Comparison of ENCODE assay signal across 11 mouse cellular contexts in genomic region chr11:94597319-94597718, GRCm38 (mm10). TPM values are rescaled to one million over a fixed set of nuclear protein-coding genes. Genes with fewer than 3 reads are reported as not detected.
DNase-seq lines count a peak whose midpoint lies in the region; ATAC-seq and TF ChIP-seq lines count a peak whose summit lies in the region.
"Had no signal": no experiment of that assay in that cellular context is flagged by ENCODE, and none has a peak within 500 bp of the region (broad histone marks: within the 10 kb centered on the region; RNA-seq: fewer than 3 reads in every experiment).

No protein-coding gene starts in this region.

- no peak for TF ChIP-seq CTCF in liver, adult 2 months (IDR thresholded peaks at IDR 0.05; ENCODE audit: low read depth, low read length)

- H3K36me3 ChIP-seq in liver, adult 2 months (ENCODE audit: control insufficient read depth, insufficient read depth, low read length), result peaks cover 8% of the 10 kb centered on the region; the same call in 1 of the 2 replicates
- H3K36me3 ChIP-seq in liver, embryonic 12.5 days, result no peaks in the 10 kb centered on the region
- H3K36me3 ChIP-seq in midbrain, embryonic 14.5 days (ENCODE audit: control insufficient read depth, insufficient read depth, low read length), result no peaks in the 10 kb centered on the region
- H3K36me3 ChIP-seq: liver, embryonic 13.5 days; neural tube, embryonic 12.5 days had no signal

- peaks cover 22% of the 10 kb centered on the region for H3K4me1 ChIP-seq in liver, adult 2 months (ENCODE audit: control insufficient read depth, insufficient read depth, low read length)
- H3K4me1 ChIP-seq in liver, embryonic 12.5 days, result peaks cover 21% of the 10 kb centered on the region
- H3K4me1 ChIP-seq in midbrain, embryonic 14.5 days (ENCODE audit: control insufficient read depth, insufficient read depth, low read length), result peaks cover 11% of the 10 kb centered on the region

- no peak overlapping the region for H3K4me2 ChIP-seq in liver, embryonic 12.5 days
- H3K4me2 ChIP-seq in midbrain, embryonic 14.5 days (ENCODE audit: low read length), result no peak overlapping the region
- H3K4me2 ChIP-seq: liver, embryonic 13.5 days; neural tube, embryonic 12.5 days had no signal

- no peak for ATAC-seq in liver, embryonic 12.5 days
- no peak for ATAC-seq in midbrain, embryonic 14.5 days (ENCODE audit: low FRiP score, low TSS enrichment)

- H3K9ac ChIP-seq in liver, adult 2 months (ENCODE audit: low read depth, low read length), result no peak overlapping the region
- no peak overlapping the region for H3K9ac ChIP-seq in liver, embryonic 12.5 days
- H3K9ac ChIP-seq in midbrain, embryonic 14.5 days (replicated peaks; ENCODE audit: low read length), result no peak overlapping the region
- H3K9ac ChIP-seq: liver, embryonic 13.5 days; neural tube, embryonic 12.5 days had no signal

- no peak overlapping the region for H3K4me3 ChIP-seq in liver, adult 2 months (ENCODE audit: insufficient read depth, low read depth, low read length)
- H3K4me3 ChIP-seq in liver, embryonic 12.5 days, result no peak overlapping the region
- no peak overlapping the region for H3K4me3 ChIP-seq in midbrain, embryonic 14.5 days (replicated peaks; ENCODE audit: low read depth, low read length)
- H3K4me3 ChIP-seq: hindbrain, embryonic 10.5 days; liver, embryonic 13.5 days; neural tube, embryonic 12.5 days had no signal

- 17% methylated on average over 4 of the region's 4 CpGs for WGBS in liver, adult 2 months
- 80% methylated on average over 4 of the region's 4 CpGs for WGBS in liver, embryonic 12.5 days (ENCODE audit: insufficient replicate concordance)
- WGBS in midbrain, embryonic 14.5 days, result 89% methylated on average over 4 of the region's 4 CpGs

- no peaks in the 10 kb centered on the region for H3K9me3 ChIP-seq in liver, embryonic 12.5 days (replicated peaks)
- H3K9me3 ChIP-seq in midbrain, embryonic 14.5 days (ENCODE audit: control insufficient read depth, low read length), result no peaks in the 10 kb centered on the region
- H3K9me3 ChIP-seq: hindbrain, embryonic 10.5 days; liver, embryonic 13.5 days; neural tube, embryonic 12.5 days had no signal

- H3K27ac ChIP-seq in liver, adult 2 months (replicated peaks; ENCODE audit: insufficient read depth, low read depth, low read length), result peak overlapping the region; percentile 48; the same call in 1 of the 2 replicates
- H3K27ac ChIP-seq in liver, embryonic 12.5 days, result no peak overlapping the region
- H3K27ac ChIP-seq in midbrain, embryonic 14.5 days (replicated peaks; ENCODE audit: low read depth, low read length), result no peak overlapping the region
- H3K27ac ChIP-seq: hindbrain, embryonic 10.5 days; liver, embryonic 13.5 days; neural tube, embryonic 12.5 days had no signal

- H3K27me3 ChIP-seq in liver, adult 2 months (ENCODE audit: control insufficient read depth, insufficient read depth, low read length), result no peaks in the 10 kb centered on the region
- 0 out of 2 replicates have a peak, but pooled peaks cover 5% of the 10 kb centered on the region for H3K27me3 ChIP-seq in liver, embryonic 12.5 days (replicated peaks)
- H3K27me3 ChIP-seq in midbrain, embryonic 14.5 days (ENCODE audit: control insufficient read depth, insufficient read depth, low read length), result no peaks in the 10 kb centered on the region
- H3K27me3 ChIP-seq: neural tube, embryonic 12.5 days had no signal

- DNase-seq in cerebellum, postnatal 10 days, result peak; percentile 54 to 56
- no peak for DNase-seq in cerebellum, adult 8-10 months
- peak; percentile 91 for DNase-seq in liver, adult 2 months (ENCODE audit: extremely low read depth, low read depth, low spot score)
- DNase-seq in adrenal gland, adult (ENCODE audit: inconsistent age in 2 of 2, low spot score in 1 of 2), result peak; percentile 93 to 97
- DNase-seq in kidney, adult 9 months, result peak; percentile 94
- no peak for DNase-seq in midbrain, embryonic 14.5 days
- DNase-seq in thymus, postnatal 10 days (ENCODE audit: low spot score in 2 of 2), result no peak
- DNase-seq: liver, embryonic 13.5 days had no signal

- H3K79me2 ChIP-seq in liver, adult 2 months (ENCODE audit: control insufficient read depth, insufficient read depth, low read length), result peaks cover 23% of the 10 kb centered on the region; the same call in 1 of the 2 replicates

- TF ChIP-seq POLR2A in liver, adult 2 months (IDR thresholded peaks at IDR 0.05; ENCODE audit: extremely low read depth, insufficient read depth, low read length), result no peak

RNA-seq across cellular contexts. Expression of gene Acsf2, which starts 4.4 kb away (rescaled TPM):
- total RNA-seq in liver, adult 2 months (2014; rRNA removed), result 42.4 and 43.4 TPM in 2 replicates
- 81.9 and 97.8 TPM in 2 replicates for polyA plus RNA-seq in liver, adult 2 months (2012; rRNA removed)
- 1.1 and 1.2 TPM in 2 replicates for polyA plus RNA-seq in liver, embryonic 12.5 days (2016; fragmentation: Nextera tagmentation; extraction: Ambion mirVana)
- polyA plus RNA-seq in midbrain, embryonic 14.5 days (2014; fragmentation: Nextera tagmentation; extraction: Ambion mirVana), result 1.1 and 2.0 TPM in 2 replicates

RNA-seq across cellular contexts. Expression of gene Lrrc59, which starts 32.2 kb away (rescaled TPM):
- 40.6 and 46.3 TPM in 2 replicates for total RNA-seq in liver, adult 2 months (2014; rRNA removed)
- polyA plus RNA-seq in liver, adult 2 months (2012; rRNA removed), result 41.2 and 43.8 TPM in 2 replicates
- polyA plus RNA-seq in liver, embryonic 12.5 days (2016; fragmentation: Nextera tagmentation; extraction: Ambion mirVana), result 182 and 186 TPM in 2 replicates
- polyA plus RNA-seq in midbrain, embryonic 14.5 days (2014; fragmentation: Nextera tagmentation; extraction: Ambion mirVana), result 118 and 138 TPM in 2 replicates

RNA-seq across cellular contexts. Expression of gene Chad, which starts 32.5 kb away (rescaled TPM):
- total RNA-seq in liver, adult 2 months (2014; rRNA removed), result not detected in 2 replicates
- polyA plus RNA-seq in liver, adult 2 months (2012; rRNA removed), result not detected in 2 replicates
- 0.10 TPM in 1 of 2 replicates, not detected in the other for polyA plus RNA-seq in liver, embryonic 12.5 days (2016; fragmentation: Nextera tagmentation; extraction: Ambion mirVana)
- polyA plus RNA-seq in midbrain, embryonic 14.5 days (2014; fragmentation: Nextera tagmentation; extraction: Ambion mirVana), result 0.18 TPM in 1 of 2 replicates, not detected in the other
- polyA plus RNA-seq: liver, embryonic 13.5 days had no signal

RNA-seq across cellular contexts. Expression of gene Rsad1, which starts 48.3 kb away (rescaled TPM):
- total RNA-seq in liver, adult 2 months (2014; rRNA removed), result 2.1 and 2.6 TPM in 2 replicates
- polyA plus RNA-seq in liver, adult 2 months (2012; rRNA removed), result 5.7 and 8.0 TPM in 2 replicates
- 2.0 and 3.2 TPM in 2 replicates for polyA plus RNA-seq in liver, embryonic 12.5 days (2016; fragmentation: Nextera tagmentation; extraction: Ambion mirVana)
- 5.9 and 8.0 TPM in 2 replicates for polyA plus RNA-seq in midbrain, embryonic 14.5 days (2014; fragmentation: Nextera tagmentation; extraction: Ambion mirVana)

RNA-seq across cellular contexts. Expression of gene Mrpl27, which starts 56.2 kb away (rescaled TPM):
- 87.4 and 112 TPM in 2 replicates for total RNA-seq in liver, adult 2 months (2014; rRNA removed)
- 68.7 and 74.6 TPM in 2 replicates for polyA plus RNA-seq in liver, adult 2 months (2012; rRNA removed)
- 89.1 and 95.3 TPM in 2 replicates for polyA plus RNA-seq in liver, embryonic 12.5 days (2016; fragmentation: Nextera tagmentation; extraction: Ambion mirVana)
- polyA plus RNA-seq in midbrain, embryonic 14.5 days (2014; fragmentation: Nextera tagmentation; extraction: Ambion mirVana), result 115 and 131 TPM in 2 replicates

Comparison
In these comparisons a context has a peak if more than half of its experiments do, and no peak if none do; other contexts are left out.
1. DNase-seq: peak in cerebellum, postnatal 10 days (2 of 2), liver, adult 2 months (single experiment), adrenal gland, adult (2 of 2) and kidney, adult 9 months (single experiment); none in cerebellum, adult 8-10 months (single experiment), midbrain, embryonic 14.5 days (single experiment) and thymus, postnatal 10 days (0 of 2).
2. RNA of gene Acsf2, which starts 4.4 kb away (polyA plus RNA-seq): 81.9 to 97.8 TPM in liver, adult 2 months; 1.1 to 2.0 TPM in midbrain, embryonic 14.5 days and 1.1 to 1.2 TPM in liver, embryonic 12.5 days; every median in the first group is over 10 times any median in the second.